Mouse (Mus musculus): ENCODE measurements around the gene Hoxb8.

Gene Hoxb8

GRCm38 (mm10) chr11:96285771-96286738 is 4.3 kb downstream of the Hoxb8 start, which contains the start of gene Hoxb7:
Gene Hoxb7, plus strand, starts transcription at chr11:96286623.
- DNase-seq: peak; percentile 94

GRCm38 (mm10) chr11:96286739-96287385 is 5.2 kb downstream of the Hoxb8 start:
- DNase-seq: peak; percentile 80

- DNase-seq: no peak
Measured at GRCm38 (mm10) chr11:96287411-96287810, 5.7 kb downstream of the Hoxb8 start.

DNA sequence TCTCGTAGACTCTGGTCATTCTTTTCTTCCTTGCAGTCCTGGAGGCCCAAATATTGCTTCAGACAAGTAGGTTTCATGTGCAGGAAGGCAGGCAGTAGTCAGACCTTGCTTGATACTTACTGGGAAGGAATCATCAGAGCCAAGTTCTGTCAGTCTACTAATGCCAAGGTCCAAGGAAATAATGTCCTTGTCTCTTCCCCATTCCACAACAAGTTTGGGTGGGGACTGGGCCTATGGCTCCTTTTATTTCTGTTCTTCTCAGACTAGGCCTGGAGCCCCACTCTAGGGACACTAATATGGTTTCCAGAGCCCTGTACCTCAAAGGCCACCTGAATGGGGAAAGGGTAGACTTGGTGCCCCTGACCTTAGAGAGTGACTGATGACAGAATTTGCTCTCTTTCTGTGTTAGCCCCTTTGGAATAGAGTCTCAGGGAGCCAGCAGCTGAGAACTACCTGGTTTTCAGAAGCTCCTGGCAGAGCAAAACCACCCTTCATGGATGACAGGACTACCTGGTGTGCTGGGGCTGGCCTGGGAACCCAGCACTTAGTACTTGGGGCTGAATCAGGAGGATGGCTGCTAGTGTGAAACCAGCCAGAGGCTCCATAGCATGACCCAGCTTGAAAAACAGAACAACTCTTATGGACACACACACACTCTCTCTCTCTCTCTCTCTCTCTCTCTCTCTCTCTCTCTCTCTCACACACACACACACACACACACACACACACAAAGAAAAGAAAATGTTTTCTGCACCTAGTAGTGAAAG is 6.9 kb downstream of the Hoxb8 start:
- no peak for DNase-seq

DNA sequence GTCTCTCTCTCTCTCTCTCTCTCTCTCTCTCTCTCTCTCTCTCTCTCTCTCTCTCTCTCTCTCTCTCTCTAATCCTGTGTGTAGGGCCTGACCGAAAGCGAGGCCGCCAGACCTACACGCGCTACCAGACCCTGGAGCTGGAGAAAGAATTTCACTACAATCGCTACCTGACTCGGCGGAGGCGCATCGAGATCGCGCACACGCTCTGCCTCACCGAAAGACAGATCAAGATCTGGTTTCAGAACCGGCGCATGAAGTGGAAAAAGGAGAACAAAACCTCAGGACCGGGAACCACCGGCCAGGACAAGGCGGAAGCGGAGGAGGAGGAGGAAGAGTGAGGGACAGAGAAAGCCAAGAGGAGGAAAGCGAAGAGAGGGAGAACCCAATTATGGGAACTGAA is 7.6 kb downstream of the Hoxb8 start:
- DNase-seq: no peak

GRCm38 (mm10) chr11:96289837-96290236 is 8.1 kb downstream of the Hoxb8 start:
- no peak for DNase-seq

DNA sequence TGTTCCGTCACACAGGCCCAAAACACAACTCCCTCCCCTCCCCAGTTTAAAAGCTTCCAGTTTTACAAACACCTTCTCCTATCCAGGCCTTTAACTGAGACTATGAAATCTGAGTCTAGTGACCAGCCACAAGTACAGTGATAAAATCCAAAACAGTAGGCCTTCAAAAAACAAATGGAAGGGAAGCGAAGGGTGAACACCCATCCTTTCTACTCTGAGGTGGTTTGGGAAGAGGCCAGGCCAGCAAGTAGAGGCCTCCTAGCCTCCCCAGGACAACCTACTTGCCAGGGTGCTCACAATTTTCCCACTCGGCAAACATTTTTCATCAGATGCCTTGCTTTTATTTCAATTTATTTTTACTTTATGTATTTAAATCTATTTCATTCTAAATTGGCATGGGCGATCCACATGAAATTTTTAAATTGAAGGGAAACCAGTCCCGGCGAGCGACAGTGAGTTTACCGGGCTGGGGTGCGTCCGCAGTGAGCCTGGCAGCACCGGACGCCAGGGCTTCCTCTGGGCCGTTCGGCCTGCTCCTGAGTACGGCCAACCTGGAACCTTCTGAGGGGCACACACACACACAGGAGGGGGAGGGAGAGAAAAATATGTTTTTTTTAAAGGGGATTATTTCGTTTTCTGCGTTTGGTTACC is 9.1 kb downstream of the Hoxb8 start:
- DNase-seq: no peak

- peak; percentile 90 for DNase-seq
Measured at GRCm38 (mm10) chr11:96291681-96292564, 10.2 kb downstream of the Hoxb8 start, which contains the start of gene Hoxb6. Gene Hoxb6, plus strand, starts transcription at chr11:96292476.

- DNase-seq: peak; percentile 68
Measured at GRCm38 (mm10) chr11:96292565-96293301, 11.0 kb downstream of the Hoxb8 start.

DNA sequence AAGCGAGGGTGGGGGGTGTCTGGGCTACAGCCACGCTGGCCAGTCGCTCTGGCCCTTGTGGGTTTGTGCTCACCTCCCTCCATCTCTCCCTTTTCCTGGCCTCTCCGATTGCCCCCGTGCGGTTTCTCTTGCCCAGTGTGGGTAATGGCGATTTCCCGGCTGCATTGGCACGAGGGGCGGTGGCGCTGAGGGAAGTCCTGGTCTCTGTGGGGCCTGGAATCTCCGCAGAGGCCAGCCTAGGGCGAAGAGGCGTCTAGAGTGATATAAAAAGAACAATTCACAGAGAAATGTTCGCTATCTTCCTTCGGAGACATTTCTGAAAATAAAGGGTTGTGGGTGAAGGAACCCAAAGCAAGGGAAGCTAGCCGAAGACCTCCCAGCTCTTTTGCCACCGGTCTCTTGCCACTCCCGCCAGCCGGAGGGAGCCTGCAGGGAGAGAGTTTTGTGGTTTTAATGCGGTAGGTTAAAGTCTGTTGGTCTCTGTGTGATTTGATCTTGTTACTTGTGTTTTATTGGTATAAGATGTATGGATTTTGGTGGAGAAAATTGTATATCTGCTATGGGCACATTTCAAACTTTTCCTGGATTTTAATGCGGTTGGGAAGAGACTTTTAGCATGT is 11.7 kb downstream of the Hoxb8 start:
- peak; percentile 69 for DNase-seq

GRCm38 (mm10) chr11:96294245-96295091 is 12.8 kb downstream of the Hoxb8 start:
- DNase-seq: peak; percentile 96

- peak; percentile 86 for DNase-seq
Measured at GRCm38 (mm10) chr11:96295092-96295835, 13.6 kb downstream of the Hoxb8 start.

DNA sequence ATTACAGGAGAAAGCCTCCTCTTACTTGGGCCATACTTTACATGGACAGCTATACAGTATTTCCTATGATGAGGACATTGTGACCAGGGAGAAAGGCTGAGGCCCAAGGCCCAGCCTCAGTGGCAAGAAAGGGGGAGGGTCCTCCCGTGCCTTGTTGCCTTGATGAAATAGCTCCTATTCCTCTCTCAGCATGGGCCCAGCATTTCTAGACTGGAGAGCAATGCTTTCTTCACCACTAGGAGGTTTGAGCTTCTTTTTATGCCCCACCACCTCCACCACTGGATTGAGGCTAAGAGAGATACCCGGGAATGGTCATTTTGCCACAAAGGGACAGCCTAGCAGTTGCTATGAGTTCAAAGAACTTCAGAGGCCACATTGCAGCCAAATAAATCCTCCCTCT is 15.3 kb downstream of the Hoxb8 start:
- DNase-seq: no peak

DNA sequence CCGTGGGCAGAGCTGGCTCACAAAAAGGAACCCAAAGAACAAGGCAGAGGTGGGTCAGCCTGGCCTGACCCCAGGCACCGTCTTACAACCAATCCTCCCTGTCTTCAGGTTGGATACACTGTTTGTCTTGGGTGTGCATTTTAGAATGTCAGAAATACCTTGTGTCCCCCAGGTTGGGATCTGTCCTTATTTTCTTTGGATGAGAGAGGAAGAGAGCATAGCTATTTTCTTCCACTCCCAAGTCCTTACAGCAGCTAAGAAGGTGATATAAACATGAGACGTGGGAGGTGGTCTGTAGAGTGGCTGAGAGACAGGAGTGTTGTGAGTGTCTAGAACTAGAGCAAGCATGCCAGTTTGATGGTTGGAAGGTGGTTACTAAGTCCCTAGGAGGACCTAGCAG is 15.7 kb downstream of the Hoxb8 start:
- DNase-seq: no peak

DNA sequence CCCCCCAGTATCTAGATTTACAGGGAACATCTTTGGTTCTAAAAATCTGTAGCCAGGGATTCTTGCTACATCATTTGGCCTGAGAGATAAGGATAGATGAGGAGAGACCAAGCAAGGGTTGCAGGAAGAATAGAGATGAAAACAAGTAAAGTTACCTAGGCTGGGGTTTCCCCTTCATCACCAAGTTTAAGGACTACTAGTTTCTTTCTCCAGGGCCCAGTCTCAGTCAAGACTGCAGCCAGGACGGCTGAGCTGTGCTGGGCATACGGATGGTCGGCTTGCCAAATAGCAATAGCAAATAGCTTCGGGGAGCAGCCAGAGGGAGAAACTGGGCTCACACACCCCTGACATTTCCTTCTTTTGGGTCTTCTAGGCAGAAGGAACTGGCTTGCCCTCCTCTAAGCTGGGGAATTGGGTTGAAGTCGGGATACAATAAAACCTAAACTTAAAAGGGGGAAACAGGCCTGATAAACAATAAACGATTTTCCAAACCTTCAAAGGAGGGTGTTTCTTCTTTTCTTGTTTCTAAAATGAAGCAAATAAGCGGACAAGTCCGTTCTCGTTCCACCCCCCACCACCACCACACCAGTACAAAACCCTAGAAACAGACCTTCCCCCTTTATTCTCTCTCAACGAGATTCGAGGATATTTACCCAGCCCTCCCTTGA is 16.4 kb downstream of the Hoxb8 start:
- no peak for DNase-seq

GRCm38 (mm10) chr11:96298895-96299667 is 17.4 kb downstream of the Hoxb8 start:
- peak; percentile 93 for DNase-seq

GRCm38 (mm10) chr11:96299781-96300180 is 18.1 kb downstream of the Hoxb8 start:
- no peak for DNase-seq

Measured in kidney, postnatal 10 days (tissue).